Mouse (Mus musculus): ENCODE measurements around the gene Mettl7a3. TPM values are rescaled to one million over a fixed set of nuclear protein-coding genes. Genes with fewer than 3 reads are reported as not detected.
"Not testable (repeated sequence)": the region's sequence is repeated elsewhere in the genome, so short reads cannot be mapped to it uniquely, and the experiment has no call there.

Mettl7a3 gene
- polyA plus RNA-seq, 1 experiment from 2014 or later: not detected

DNA sequence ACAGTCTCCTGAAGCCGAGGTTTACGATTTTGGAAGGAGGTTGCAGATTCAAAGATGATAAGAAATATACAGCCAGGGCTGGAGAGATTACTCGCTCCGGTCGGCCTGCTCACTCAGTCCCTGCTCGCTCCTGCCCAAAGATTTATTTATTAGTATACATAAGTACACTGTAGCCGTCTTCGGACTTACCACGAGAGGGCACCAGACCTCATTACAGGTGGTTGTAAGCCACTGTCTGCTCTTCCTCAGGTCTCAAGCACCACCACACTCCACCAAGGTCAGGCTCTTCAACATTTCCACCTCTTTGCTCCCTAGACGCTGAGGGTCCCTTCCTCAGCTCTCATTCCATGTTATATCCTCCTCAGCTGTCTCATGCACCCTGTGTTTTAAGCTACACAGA is 3.1 kb downstream of the Mettl7a3 start:
- DNase-seq (ENCODE audit: extremely low spot score, low spot score); H3K27me3 ChIP-seq (ENCODE audit: poor library complexity, severe bottlenecking); H3K27ac ChIP-seq; H3K4me1 ChIP-seq; H3K9me3 ChIP-seq; H3K36me3 ChIP-seq (replicated peaks); H3K4me3 ChIP-seq: not testable (repeated sequence)
- 47% methylated on average over 10 of the region's 10 CpGs for WGBS

DNA sequence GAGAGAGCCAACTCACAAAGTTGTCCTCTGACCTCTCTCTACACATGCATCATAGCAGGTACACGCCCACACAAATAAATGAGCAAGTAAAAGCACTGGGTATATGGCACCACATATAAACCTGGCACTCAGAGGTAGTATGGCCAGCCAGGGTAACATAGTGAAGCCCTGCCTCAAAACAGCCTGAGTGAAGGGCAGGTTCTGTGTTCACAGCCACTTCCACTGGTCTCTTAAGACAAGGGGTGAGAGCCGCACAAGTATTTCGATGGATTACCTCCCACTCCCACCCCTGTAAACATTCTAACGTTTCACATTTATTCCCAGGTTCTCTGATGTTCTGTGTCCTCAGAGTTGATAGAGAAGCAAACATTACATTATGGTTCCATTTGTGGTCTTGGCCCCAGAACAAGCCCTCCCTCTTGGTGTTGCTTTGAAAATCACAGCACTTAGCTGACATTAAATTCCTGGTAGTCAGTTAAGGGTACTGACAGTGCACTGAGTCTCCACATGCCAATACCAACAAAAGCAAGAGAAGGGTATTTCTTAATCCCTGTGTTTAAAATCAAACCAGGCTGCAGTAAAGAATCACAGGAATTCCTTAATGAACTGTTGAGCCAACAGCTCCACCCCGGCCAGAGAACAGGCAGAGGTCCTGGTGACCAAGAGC is 6.7 kb downstream of the Mettl7a3 start:
- WGBS: 84% methylated on average over 5 of the region's 5 CpGs
- H3K4me1 ChIP-seq; DNase-seq (ENCODE audit: extremely low spot score, low spot score); H3K9me3 ChIP-seq; H3K4me3 ChIP-seq; H3K36me3 ChIP-seq (replicated peaks); H3K27me3 ChIP-seq (ENCODE audit: poor library complexity, severe bottlenecking); H3K27ac ChIP-seq: not testable (repeated sequence)

DNA sequence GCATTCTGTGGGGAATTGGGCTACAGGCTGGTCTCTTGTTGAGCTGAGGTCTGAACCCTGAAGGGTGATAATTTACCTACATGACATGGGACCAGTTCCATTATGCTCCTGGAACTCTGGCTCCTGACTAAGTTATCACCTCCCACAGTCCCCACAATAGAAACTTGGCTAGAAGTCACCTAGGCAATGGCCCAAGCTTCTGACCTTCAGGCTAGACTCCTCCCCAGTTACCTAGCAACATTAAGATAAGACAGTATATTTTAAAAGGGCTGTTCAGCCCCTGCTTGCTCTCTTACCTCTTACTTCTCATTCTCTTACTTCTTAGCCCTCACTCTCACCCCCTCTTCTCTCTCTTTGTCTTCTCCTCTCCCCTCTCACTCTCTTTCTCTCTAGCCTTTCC is 10.8 kb downstream of the Mettl7a3 start:
- DNase-seq (ENCODE audit: extremely low spot score, low spot score): no peak
- no peaks in the 10 kb centered on the region for H3K36me3 ChIP-seq (replicated peaks)
- no peak overlapping the region for H3K4me3 ChIP-seq
- H3K27me3 ChIP-seq (ENCODE audit: poor library complexity, severe bottlenecking): no peaks in the 10 kb centered on the region
- H3K9me3 ChIP-seq: peaks cover 5% of the 10 kb centered on the region; the same call in 1 of the 2 replicates
- H3K4me1 ChIP-seq: peaks cover 9% of the 10 kb centered on the region
- H3K27ac ChIP-seq: no peak overlapping the region

DNA sequence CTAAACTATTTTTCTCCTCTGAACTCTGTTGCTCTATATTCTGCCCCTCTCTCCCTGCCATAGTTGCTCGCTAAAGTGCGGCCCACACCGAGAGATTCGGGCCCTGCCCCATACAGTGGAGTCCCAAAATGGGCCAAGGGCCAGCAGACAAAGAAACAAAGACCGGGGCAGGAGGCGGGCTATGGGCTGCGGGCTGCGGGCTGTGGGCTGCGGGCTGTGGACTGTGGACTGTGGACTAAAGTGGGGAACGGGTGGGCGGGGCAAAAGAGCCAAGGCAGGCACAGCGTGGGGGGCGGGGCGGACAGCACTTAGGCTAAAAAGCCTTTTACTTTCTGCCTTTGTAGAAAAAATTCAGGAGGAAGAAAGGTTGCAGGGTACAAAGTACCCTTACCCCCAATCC is 12.0 kb downstream of the Mettl7a3 start:
- peak overlapping the region; percentile 62 for H3K27ac ChIP-seq
- 75% methylated on average over 14 of the region's 14 CpGs for WGBS

DNA sequence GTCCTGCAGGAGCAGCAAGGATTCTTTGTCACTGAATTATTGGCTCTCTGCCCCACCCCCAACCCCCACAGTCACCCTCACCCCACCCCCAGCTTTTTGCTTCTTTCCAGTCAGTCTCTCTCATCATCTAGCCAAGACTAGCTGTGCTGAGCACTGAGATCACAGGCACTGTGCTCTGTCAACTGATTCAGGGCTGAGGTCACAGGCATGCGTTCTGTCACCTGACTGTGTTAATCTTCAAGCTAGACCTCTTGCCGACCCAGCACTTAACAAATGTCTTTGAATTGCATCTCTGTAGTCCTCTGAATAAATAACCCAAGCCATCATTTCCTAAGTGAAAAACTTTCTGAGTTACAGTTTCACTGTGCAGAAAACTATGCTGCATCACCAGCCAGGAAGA is 14.8 kb downstream of the Mettl7a3 start:
- Histone ChIP-seq H3K4me1 (peaks cover 9% of the 10 kb centered on the region), H3K36me3 (replicated peaks) (no peaks in the 10 kb centered on the region), H3K27ac (no peak overlapping the region), H3K9me3 (peaks cover 5% of the 10 kb centered on the region; the same call in 1 of the 2 replicates), H3K27me3 (ENCODE audit: poor library complexity, severe bottlenecking) (no peaks in the 10 kb centered on the region), H3K4me3 (no peak overlapping the region)
- 67% methylated on average over 2 of the region's 2 CpGs for WGBS
- DNase-seq (ENCODE audit: extremely low spot score, low spot score): no peak

More for the DNA sequence above, 12.0 kb downstream of the Mettl7a3 start:
- DNase-seq (ENCODE audit: extremely low spot score, low spot score): no peak
- peaks cover 9% of the 10 kb centered on the region for H3K4me1 ChIP-seq
- H3K4me3 ChIP-seq: no peak overlapping the region
- no peaks in the 10 kb centered on the region for H3K27me3 ChIP-seq (ENCODE audit: poor library complexity, severe bottlenecking)
- H3K9me3 ChIP-seq: peaks cover 5% of the 10 kb centered on the region; the same call in 1 of the 2 replicates
- no peaks in the 10 kb centered on the region for H3K36me3 ChIP-seq (replicated peaks)

DNA sequence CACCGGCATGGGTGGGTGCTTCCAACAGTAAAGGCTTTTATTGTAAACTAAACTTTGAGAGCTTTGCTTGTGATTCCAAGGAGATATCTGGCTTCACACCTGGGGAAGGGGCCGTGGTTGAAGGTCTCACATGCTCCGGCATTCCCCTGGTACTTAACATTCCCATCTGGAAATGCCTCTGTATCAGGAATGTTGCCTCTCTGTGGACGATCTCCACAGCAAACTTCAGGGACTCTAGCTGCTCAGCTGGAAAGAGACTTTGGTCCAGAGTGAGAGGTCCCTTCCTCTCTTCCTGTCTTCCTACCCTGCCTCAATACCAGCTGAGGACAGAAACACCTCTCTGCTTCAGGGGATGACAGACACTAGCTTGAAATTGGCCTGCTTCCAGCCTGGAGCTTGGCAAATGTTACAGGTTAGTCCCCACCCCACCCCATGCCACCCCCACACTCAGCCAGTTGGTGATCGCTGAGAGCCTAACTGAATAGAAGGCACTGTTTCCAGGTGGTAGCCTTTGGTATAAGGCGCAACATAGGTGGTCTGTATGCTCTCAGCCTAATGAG is 16.9 kb downstream of the Mettl7a3 start:
- H3K27ac ChIP-seq: no peak overlapping the region; the same call in 1 of the 2 replicates
- 83% methylated on average over 6 of the region's 6 CpGs for WGBS
- no peak overlapping the region for H3K4me3 ChIP-seq
- no peaks in the 10 kb centered on the region for H3K9me3 ChIP-seq
- H3K36me3 ChIP-seq (replicated peaks): no peaks in the 10 kb centered on the region
- H3K27me3 ChIP-seq (ENCODE audit: poor library complexity, severe bottlenecking): no peaks in the 10 kb centered on the region
- no peak for DNase-seq (ENCODE audit: extremely low spot score, low spot score)
- peaks cover 5% of the 10 kb centered on the region for H3K4me1 ChIP-seq

DNA sequence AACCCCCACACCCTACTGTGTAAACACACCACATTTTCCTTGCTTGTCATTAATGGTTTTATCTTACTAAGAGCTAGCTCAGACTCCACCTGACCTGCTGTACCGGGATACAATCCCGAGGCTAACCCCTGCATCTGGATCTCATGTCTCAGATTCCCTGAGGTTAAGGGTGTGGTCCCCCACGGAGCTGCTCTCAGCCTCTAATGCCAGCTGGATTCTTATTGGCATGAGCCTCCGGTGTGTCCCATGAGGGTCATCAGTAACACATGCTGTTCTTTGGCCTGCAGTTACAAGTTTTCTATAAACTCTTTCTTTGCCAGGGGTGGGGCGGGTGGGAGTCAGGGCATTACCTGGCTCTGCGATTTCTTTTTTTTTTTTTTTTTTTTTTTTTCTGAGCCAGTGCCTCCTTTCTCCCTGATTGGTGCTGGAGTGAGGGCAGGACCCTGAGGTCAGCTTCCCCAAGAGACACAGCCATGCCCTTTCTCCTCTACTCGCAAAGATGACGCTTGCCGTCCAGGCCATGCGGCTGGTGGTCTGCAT is 18.1 kb downstream of the Mettl7a3 start, which contains the start of the genes Methig1 and Mettl7a2:
Gene Methig1 (plus strand): TSS at position 439 of the 540 bp plus-strand sequence.
Gene Mettl7a2 (plus strand): TSS at position 490 of the 540 bp plus-strand sequence.
- WGBS: 85% methylated on average over 10 of the region's 10 CpGs
- Histone ChIP-seq H3K9me3 (no peaks in the 10 kb centered on the region), H3K4me1 (no peaks in the 10 kb centered on the region), H3K27ac (no peak within 1 kb of the TSS), H3K4me3 (no peak within 1 kb of the TSS), H3K27me3 (ENCODE audit: poor library complexity, severe bottlenecking) (no peaks in the 10 kb centered on the region), H3K36me3 (replicated peaks) (no peaks in the 10 kb centered on the region)
- no peak for DNase-seq (ENCODE audit: extremely low spot score, low spot score)

DNA sequence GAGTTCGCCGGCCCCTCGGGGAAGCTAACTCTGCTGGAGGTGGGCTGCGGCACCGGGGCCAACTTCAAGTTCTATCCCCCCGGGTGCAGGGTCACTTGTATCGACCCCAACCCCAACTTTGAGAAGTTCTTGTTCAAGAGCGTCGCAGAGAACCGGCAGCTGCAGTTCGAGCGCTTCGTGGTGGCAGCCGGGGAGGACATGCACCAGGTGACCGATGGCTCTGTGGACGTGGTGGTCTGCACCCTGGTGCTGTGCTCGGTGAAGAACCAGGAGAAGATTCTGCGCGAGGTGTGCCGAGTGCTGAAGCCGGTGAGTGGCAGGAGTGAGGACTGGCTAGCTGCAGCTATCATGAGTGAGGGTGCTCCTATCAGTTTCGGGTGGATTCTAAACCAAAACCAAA is 18.7 kb downstream of the Mettl7a3 start:
- not testable (repeated sequence) for H3K27me3 ChIP-seq (ENCODE audit: poor library complexity, severe bottlenecking); H3K4me3 ChIP-seq; H3K36me3 ChIP-seq (replicated peaks); H3K27ac ChIP-seq; H3K4me1 ChIP-seq; DNase-seq (ENCODE audit: extremely low spot score, low spot score); H3K9me3 ChIP-seq
- WGBS: 93% methylated on average over 14 of the region's 22 CpGs

DNA sequence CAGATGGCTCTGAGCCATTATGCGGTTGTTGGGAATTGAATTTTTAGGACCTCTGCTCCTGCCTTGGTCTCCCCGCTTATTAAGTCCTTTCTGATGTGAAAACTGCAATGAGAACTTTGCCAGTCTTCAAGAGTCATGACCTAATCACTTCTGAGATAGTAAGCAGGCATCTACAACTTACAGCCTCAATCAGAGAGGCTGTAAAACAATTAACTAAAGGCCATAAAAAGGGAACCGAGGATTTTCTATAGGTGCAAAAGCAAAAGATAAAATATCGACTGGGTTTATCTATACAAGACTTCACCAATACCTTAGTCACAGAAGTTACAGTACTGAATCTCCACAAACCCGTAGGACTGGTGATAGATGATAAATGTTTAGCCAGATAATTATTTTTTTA is 21.1 kb downstream of the Mettl7a3 start:
- Histone ChIP-seq H3K4me3 (no peak overlapping the region), H3K36me3 (replicated peaks) (no peaks in the 10 kb centered on the region)

DNA sequence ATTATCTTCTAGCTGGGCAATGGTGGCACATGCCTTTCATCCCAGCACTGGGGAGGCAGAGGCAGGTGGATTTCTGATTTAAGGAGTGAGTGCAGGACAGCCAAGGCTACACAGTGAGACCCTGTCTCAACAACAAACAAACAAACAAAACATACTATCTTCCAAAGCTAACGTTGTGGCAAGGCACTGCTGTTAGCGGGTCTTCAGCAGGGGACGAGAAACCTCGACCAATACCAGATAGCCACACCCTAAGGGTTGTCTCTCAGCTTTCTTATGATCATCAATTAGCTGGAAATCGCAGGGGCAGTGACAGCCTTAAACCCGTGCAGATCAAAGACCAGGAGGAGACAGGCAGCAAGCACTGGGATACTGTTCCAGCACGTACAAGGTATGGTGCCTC is 29.5 kb downstream of the Mettl7a3 start, which contains the start of gene Higd1c:
Gene Higd1c (plus strand): TSS at position 301 of the 400 bp plus-strand sequence.
- WGBS: 87% methylated on average over 7 of the region's 7 CpGs
- Histone ChIP-seq H3K36me3 (replicated peaks) (no peaks in the 10 kb centered on the region), H3K27me3 (ENCODE audit: poor library complexity, severe bottlenecking) (no peaks in the 10 kb centered on the region), H3K27ac (no peak within 1 kb of the TSS), H3K9me3 (peaks cover 4% of the 10 kb centered on the region; the same call in 1 of the 2 replicates), H3K4me1 (0 out of 2 replicates have a peak, but pooled peaks cover 3% of the 10 kb centered on the region), H3K4me3 (no peak within 1 kb of the TSS)
- DNase-seq (ENCODE audit: extremely low spot score, low spot score): no peak

More for the DNA sequence above, 21.1 kb downstream of the Mettl7a3 start:
- DNase-seq (ENCODE audit: extremely low spot score, low spot score): no peak
- Histone ChIP-seq H3K27me3 (ENCODE audit: poor library complexity, severe bottlenecking) (no peaks in the 10 kb centered on the region), H3K4me1 (no peaks in the 10 kb centered on the region), H3K27ac (no peak overlapping the region), H3K9me3 (no peaks in the 10 kb centered on the region)
- 95% methylated on average over 5 of the region's 5 CpGs for WGBS

DNA sequence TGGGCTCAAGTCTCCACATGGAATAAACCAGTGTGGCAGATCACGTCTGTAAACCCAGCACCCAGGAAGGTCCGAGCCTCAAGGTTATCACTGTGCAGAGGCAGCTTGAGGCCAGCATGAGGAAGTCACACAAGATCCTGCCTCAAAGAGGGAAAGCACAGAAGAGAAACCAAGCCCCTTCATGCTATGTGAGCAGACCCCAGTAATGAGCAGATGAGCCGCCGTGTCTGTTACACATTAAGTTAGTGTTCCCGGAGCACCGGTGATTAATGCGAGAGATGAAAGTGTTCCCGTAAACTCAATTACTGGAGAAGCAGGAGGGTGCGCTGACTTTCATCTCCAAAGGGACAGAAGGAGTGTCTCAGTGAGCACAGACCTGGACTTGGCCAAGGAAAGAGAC is 31.2 kb downstream of the Mettl7a3 start:
- WGBS: 79% methylated on average over 9 of the region's 9 CpGs
- H3K27me3 ChIP-seq (ENCODE audit: poor library complexity, severe bottlenecking); H3K4me3 ChIP-seq; H3K36me3 ChIP-seq (replicated peaks); H3K9me3 ChIP-seq; H3K27ac ChIP-seq; H3K4me1 ChIP-seq; DNase-seq (ENCODE audit: extremely low spot score, low spot score): not testable (repeated sequence)

DNA sequence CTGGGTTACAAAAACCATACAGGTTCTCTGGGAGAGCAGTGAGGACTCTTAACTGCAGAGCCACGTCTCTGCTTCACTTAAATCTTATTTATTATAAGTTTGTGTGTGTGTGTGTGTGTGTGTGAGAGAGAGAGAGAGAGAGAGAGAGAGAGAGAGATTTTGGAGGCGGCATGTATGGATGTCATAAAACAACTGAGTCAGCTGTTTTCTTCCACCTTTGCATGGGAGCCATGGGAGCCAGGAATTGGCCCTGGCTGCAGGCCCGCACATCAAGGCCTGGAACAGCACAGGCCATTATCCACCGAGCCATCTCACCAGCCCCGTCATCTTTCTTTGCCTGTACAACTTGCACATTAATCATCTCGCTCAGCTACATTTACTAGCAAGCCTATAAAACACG is 32.4 kb downstream of the Mettl7a3 start:
- H3K27ac ChIP-seq: no peak overlapping the region
- WGBS: 92% methylated on average over 7 of the region's 7 CpGs

DNA sequence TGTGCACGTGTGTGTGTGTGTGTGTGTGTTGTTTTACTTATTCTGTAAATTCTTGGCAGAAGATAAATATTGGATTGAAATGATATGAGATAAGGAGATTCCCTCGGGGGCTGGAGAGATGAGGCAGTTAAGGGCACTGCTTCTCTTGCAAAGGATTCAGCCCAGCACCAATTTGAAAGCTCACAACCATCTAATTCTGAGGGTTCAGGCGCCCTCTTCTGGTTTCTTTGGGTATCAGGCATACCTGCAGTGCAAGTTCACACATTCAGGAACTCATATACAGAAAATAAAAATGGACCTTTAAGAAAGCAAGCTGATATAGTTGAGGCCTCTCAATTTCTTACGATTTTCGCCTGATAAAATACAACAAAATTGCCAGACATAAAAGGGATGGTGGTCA is 40.3 kb downstream of the Mettl7a3 start:
- Histone ChIP-seq H3K27me3 (ENCODE audit: poor library complexity, severe bottlenecking) (no peaks in the 10 kb centered on the region), H3K36me3 (replicated peaks) (no peaks in the 10 kb centered on the region), H3K9me3 (no peaks in the 10 kb centered on the region), H3K27ac (no peak overlapping the region), H3K4me3 (no peak overlapping the region), H3K4me1 (no peaks in the 10 kb centered on the region)
- WGBS: 40% methylated on average over 5 of the region's 5 CpGs
- DNase-seq (ENCODE audit: extremely low spot score, low spot score): peak; percentile 42

More for the DNA sequence above, 32.4 kb downstream of the Mettl7a3 start:
- Histone ChIP-seq H3K9me3 (peaks cover 4% of the 10 kb centered on the region; the same call in 1 of the 2 replicates), H3K4me3 (no peak overlapping the region), H3K27me3 (ENCODE audit: poor library complexity, severe bottlenecking) (no peaks in the 10 kb centered on the region), H3K36me3 (replicated peaks) (no peaks in the 10 kb centered on the region), H3K4me1 (0 out of 2 replicates have a peak, but pooled peaks cover 3% of the 10 kb centered on the region)
- DNase-seq (ENCODE audit: extremely low spot score, low spot score): no peak

Data from forebrain, embryonic 10.5 days (tissue).